Mouse (Mus musculus) forebrain, embryonic 11.5 days (tissue): ENCODE results near the gene Eif4a3. TPM values are rescaled to one million over a fixed set of nuclear protein-coding genes. Genes with fewer than 3 reads are reported as not detected.

Source experiments
- ATAC-seq: fragments of 200-750 bp; cut with Nextera tagmentation; replicated peaks from 2 replicates; pipeline ENCODE4 v1.8.0; 2017; ENCODE audit warnings: moderate TSS enrichment; ENCODE audit not compliant: low FRiP score
- DNase-seq: peaks from one replicate; pipeline ENCODE4 v3.0.0-alpha.2; 2017; ENCODE audit warnings: low spot score
- H3K27ac ChIP-seq: fragments of 300-500 bp; sonication (generic); 2 replicates; pipeline ENCODE4 v1.5.1; 2014; ENCODE audit warnings: low read depth, low read length
- H3K27me3 ChIP-seq: fragments of 300-500 bp; sonication (generic); 2 replicates; pipeline ENCODE4 v1.6.1; 2014; ENCODE audit warnings: mild to moderate bottlenecking, low read length, mixed read lengths; ENCODE audit not compliant: control insufficient read depth, insufficient read depth
- H3K36me3 ChIP-seq: fragments of 300-500 bp; sonication (generic); 2 replicates; pipeline ENCODE4 v1.6.1; 2014; ENCODE audit warnings: mild to moderate bottlenecking, low read length, moderate library complexity, mixed read lengths; ENCODE audit not compliant: control insufficient read depth, insufficient read depth
- H3K4me1 ChIP-seq: fragments of 300-500 bp; sonication (generic); replicated peaks from 2 replicates; pipeline ENCODE4 v1.6.1; 2014; ENCODE audit warnings: low read length, mixed read lengths; ENCODE audit not compliant: control insufficient read depth, insufficient read depth
- H3K4me2 ChIP-seq: fragments of 300-500 bp; sonication (generic); 2 replicates; pipeline ENCODE4 v1.6.1; 2014; ENCODE audit warnings: low read depth, mild to moderate bottlenecking, low read length, moderate library complexity, mixed read lengths; ENCODE audit not compliant: severe bottlenecking
- H3K4me3 ChIP-seq: fragments of 300-500 bp; sonication (generic); 2 replicates; pipeline ENCODE4 v1.5.1; 2014; ENCODE audit warnings: low read depth, low read length
- H3K9ac ChIP-seq: fragments of 300-500 bp; sonication (generic); 2 replicates; pipeline ENCODE4 v1.6.1; 2014; ENCODE audit warnings: low read length
- H3K9me3 ChIP-seq: fragments of 300-500 bp; sonication (generic); 2 replicates; pipeline ENCODE4 v1.6.1; 2016; ENCODE audit warnings: low read length, mixed read lengths; ENCODE audit not compliant: control insufficient read depth
- WGBS: fragments of 180-500 bp; shearing (Covaris S2); extraction: QIAGEN DNeasy Blood & Tissue Kit; methylation state at CpG from one replicate; pipeline ENCODE4 v1.1.7; 2014; 5-methylcytosine and 5-hydroxymethylcytosine counted together
- polyA plus RNA-seq: library from polyadenylated mRNA; unstranded; fragments of >200 nt; fragmentation: Nextera tagmentation; extraction: Ambion mirVana; gene quantifications from 2 replicates; pipeline ENCODE4 v1.2.1, GENCODE M21; 2014

Gene Eif4a3
- polyA plus RNA-seq, 1 experiment from 2014 or later, result 409 TPM

GRCm38 (mm10) chr11:119330592-119330991 lies 30.7 kb upstream of the Eif4a3 start:
- ATAC-seq, result no peak
- 69% methylated on average over 4 of the region's 4 CpGs for WGBS
- no peak overlapping the region for H3K27ac ChIP-seq

GRCm38 (mm10) chr11:119325068-119325467 lies 25.2 kb upstream of the Eif4a3 start:
- H3K36me3 ChIP-seq, result no peaks in the 10 kb centered on the region
- 80% methylated on average over 1 of the region's 1 CpGs for WGBS
- H3K4me1 ChIP-seq, result no peaks in the 10 kb centered on the region
- no peak for ATAC-seq
- no peak overlapping the region for H3K27ac ChIP-seq
- no peak overlapping the region for H3K4me3 ChIP-seq
- no peak for DNase-seq
- 0 out of 2 replicates have a peak, but pooled peaks cover 2% of the 10 kb centered on the region for H3K9me3 ChIP-seq
- no peak overlapping the region for H3K9ac ChIP-seq
- H3K4me2 ChIP-seq, result no peak overlapping the region
- no peaks in the 10 kb centered on the region for H3K27me3 ChIP-seq

More at GRCm38 (mm10) chr11:119330592-119330991, 30.7 kb upstream of the Eif4a3 start:
- Histone ChIP-seq H3K4me1 (no peaks in the 10 kb centered on the region), H3K9ac (no peak overlapping the region), H3K9me3 (no peaks in the 10 kb centered on the region), H3K36me3 (no peaks in the 10 kb centered on the region), H3K4me3 (no peak overlapping the region), H3K4me2 (no peak overlapping the region), H3K27me3 (no peaks in the 10 kb centered on the region)
- DNase-seq, result no peak

- Histone ChIP-seq H3K27me3 (no peaks in the 10 kb centered on the region), H3K9ac (no peak overlapping the region), H3K36me3 (no peaks in the 10 kb centered on the region), H3K4me1 (no peaks in the 10 kb centered on the region), H3K9me3 (0 out of 2 replicates have a peak, but pooled peaks cover 2% of the 10 kb centered on the region), H3K27ac (no peak overlapping the region), H3K4me2 (no peak overlapping the region), H3K4me3 (no peak overlapping the region)
- DNase-seq (no peak), ATAC-seq (no peak)
- WGBS, result 81% methylated on average over 13 of the region's 13 CpGs
These were observed 22.6 kb upstream of the Eif4a3 start for GRCm38 (mm10) chr11:119322521-119322920.

GRCm38 (mm10) chr11:119316720-119317119 lies 16.8 kb upstream of the Eif4a3 start:
- Histone ChIP-seq H3K4me3 (no peak overlapping the region), H3K36me3 (no peaks in the 10 kb centered on the region), H3K27me3 (no peaks in the 10 kb centered on the region), H3K4me1 (no peaks in the 10 kb centered on the region), H3K9ac (no peak overlapping the region), H3K27ac (no peak overlapping the region), H3K4me2 (no peak overlapping the region), H3K9me3 (no peaks in the 10 kb centered on the region)
- ATAC-seq, result no peak
- no peak for DNase-seq
- WGBS, result 87% methylated on average over 4 of the region's 4 CpGs

- Histone ChIP-seq H3K4me1 (no peaks in the 10 kb centered on the region), H3K27ac (no peak overlapping the region), H3K4me3 (no peak overlapping the region), H3K4me2 (no peak overlapping the region), H3K9ac (no peak overlapping the region), H3K9me3 (no peaks in the 10 kb centered on the region), H3K36me3 (no peaks in the 10 kb centered on the region), H3K27me3 (no peaks in the 10 kb centered on the region)
- 85% methylated on average over 17 of the region's 17 CpGs for WGBS
- DNase-seq (no peak), ATAC-seq (no peak)
These were observed 14.5 kb upstream of the Eif4a3 start for GRCm38 (mm10) chr11:119314252-119314936.

- no peak for ATAC-seq
- no peaks in the 10 kb centered on the region for H3K27me3 ChIP-seq
- DNase-seq, result no peak
- H3K9me3 ChIP-seq, result no peaks in the 10 kb centered on the region
- 17% methylated on average over 10 of the region's 10 CpGs for WGBS
- no peak overlapping the region for H3K4me2 ChIP-seq
- H3K9ac ChIP-seq, result no peak overlapping the region
- H3K4me1 ChIP-seq, result no peaks in the 10 kb centered on the region
- H3K4me3 ChIP-seq, result no peak overlapping the region
- H3K27ac ChIP-seq, result no peak overlapping the region
- H3K36me3 ChIP-seq, result no peaks in the 10 kb centered on the region
These were observed 10.7 kb upstream of the Eif4a3 start for GRCm38 (mm10) chr11:119310621-119311020.

- Histone ChIP-seq H3K27ac (no peak overlapping the region), H3K4me1 (no peaks in the 10 kb centered on the region), H3K9ac (no peak overlapping the region), H3K4me3 (no peak overlapping the region), H3K36me3 (no peaks in the 10 kb centered on the region), H3K4me2 (no peak overlapping the region), H3K27me3 (no peaks in the 10 kb centered on the region), H3K9me3 (no peaks in the 10 kb centered on the region)
- DNase-seq, result no peak
- no peak for ATAC-seq
- WGBS, result 36% methylated on average over 11 of the region's 11 CpGs
These were observed 8.0 kb upstream of the Eif4a3 start for GRCm38 (mm10) chr11:119307916-119308315.

- WGBS, result 60% methylated on average over 1 of the region's 1 CpGs
- Histone ChIP-seq H3K36me3 (no peaks in the 10 kb centered on the region), H3K4me2 (no peak within 1 kb of the TSS), H3K27me3 (no peaks in the 10 kb centered on the region), H3K9me3 (no peaks in the 10 kb centered on the region), H3K4me3 (no peak within 1 kb of the TSS), H3K9ac (no peak within 1 kb of the TSS), H3K27ac (no peak within 1 kb of the TSS), H3K4me1 (no peaks in the 10 kb centered on the region)
- DNase-seq (no peak), ATAC-seq (no peak)
These were observed 7.7 kb upstream of the Eif4a3 start, which contains the start of gene Card14 for GRCm38 (mm10) chr11:119307658-119307867. Card14 (plus strand) TSS chr11:119307768.
